Mouse (Mus musculus) ovary, adult 10 weeks (tissue): ENCODE measurements around the gene Cacna1f. TPM values are rescaled to one million over a fixed set of nuclear protein-coding genes. Genes with fewer than 3 reads are reported as not detected.

Experiments
- polyA plus RNA-seq: library from polyadenylated mRNA; stranded (reverse); fragments of 350-450 nt; fragmentation: Illumina TruSeq; extraction: RNeasy Lipid Tissue Mini Kit (QIAGEN cat#74804); gene quantifications from one replicate; pipeline ENCODE4 v1.2.3, GENCODE M21; 2014

Cacna1f gene
- not detected for polyA plus RNA-seq

DNA sequence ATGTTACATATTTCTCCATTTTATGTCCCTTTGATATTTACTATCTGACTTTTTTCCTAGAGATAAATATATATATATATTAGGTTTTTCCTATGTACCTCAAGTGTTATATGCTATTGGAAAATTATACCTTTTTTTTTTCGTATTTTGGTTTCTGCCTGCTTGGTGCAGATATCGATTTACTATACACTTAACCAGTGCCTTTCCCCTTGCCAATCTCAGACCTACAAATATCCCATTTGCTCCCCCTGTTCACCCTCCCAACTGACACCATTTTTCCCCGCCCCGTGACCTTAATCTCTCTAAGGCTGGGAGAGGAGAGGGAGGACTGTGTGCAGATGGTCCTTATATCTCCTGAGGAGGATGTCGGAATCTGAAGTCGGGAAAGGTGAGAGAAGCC, at the start of gene Cacna1f:
Gene Cacna1f (plus strand): TSS at position 301 of the 400 bp plus-strand sequence.

DNA sequence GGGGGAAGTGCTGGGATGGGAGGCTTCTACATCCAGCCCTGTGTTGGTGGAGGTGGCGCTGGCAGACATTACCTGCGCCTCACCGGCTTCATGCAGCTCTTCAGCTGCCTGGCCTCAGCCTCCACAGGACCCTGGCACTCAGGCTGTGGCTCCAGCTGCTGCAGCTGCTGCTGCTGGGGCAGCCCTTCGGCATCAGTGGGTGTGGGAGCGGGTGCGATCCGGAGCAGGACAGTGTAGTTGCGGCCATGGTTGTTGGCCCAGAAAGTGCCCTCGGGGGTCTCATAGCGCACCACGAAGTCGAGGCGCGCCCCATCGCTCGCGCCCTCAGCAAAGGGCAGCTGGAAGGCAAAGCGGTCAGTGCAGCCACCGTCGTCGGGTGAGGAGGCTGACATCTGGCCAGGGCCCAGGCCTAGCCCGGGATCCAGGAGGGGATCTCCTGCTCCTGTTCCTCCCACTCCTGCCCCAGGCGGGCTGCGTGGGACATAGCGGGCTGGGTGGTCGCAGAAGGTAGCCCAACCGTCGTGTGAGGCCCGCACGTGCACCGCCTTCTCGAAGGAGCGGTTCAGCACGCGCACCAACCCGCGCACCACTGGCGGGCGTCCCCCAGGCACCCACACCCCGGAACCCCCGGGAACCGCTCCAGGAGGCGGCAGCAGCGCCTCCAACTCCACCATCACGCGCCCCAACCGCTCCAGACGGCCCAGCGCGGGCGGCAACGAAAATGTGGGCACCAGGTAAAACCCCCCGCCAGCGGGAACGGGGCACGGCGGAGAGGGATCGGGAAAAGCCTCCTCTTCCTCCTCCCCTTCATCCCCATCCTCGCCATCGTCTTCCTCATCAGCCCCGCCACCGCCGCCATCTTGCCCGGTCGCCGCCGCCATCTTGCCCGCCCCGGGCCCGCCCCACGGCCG, 33.5 kb upstream of the Cacna1f start, which contains the start of gene Foxp3:
Gene Foxp3 (plus strand): TSS at position 469 of the 911 bp plus-strand sequence.

DNA sequence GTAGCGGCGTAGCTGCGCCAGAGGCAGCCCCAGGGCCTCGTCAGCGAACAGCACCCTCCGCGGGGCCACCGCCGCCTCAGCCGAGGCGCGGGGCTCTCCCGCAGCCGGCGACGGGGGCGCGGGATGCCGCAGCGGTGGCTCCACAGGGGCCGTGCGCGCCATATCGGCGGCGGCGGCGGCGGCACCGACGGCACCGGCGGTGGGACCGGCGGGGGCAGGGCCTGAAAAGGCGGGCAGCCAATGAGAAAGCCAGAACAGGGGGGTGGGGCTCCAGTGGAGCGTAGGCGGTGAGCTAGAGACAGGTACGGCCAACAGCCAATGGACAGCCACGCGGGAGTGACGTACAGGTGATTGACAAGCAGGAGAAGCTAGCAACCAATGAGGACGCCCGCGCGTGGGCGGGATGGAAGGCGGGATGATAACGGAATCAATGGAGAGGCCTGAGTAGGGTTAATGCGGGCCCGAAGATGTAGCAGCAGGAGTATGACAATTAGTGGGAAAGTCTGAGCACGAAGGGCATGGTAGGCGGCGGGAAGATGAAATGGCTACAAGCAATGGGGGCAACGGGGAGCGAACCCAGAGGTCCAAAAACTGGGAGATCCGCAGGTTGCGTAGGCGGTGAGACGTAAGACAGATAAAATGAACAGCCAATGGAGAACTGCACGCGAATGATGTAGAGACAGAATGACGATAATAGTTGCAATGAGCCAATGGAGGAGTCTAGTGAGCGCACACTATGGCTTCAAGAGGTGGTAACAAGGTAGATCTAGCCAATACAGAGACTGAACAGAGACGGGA, 32.6 kb upstream of the Cacna1f start, which contains the start of gene Ppp1r3f:
Gene Ppp1r3f (minus strand): TSS at position 197 of the 798 bp plus-strand sequence.

DNA sequence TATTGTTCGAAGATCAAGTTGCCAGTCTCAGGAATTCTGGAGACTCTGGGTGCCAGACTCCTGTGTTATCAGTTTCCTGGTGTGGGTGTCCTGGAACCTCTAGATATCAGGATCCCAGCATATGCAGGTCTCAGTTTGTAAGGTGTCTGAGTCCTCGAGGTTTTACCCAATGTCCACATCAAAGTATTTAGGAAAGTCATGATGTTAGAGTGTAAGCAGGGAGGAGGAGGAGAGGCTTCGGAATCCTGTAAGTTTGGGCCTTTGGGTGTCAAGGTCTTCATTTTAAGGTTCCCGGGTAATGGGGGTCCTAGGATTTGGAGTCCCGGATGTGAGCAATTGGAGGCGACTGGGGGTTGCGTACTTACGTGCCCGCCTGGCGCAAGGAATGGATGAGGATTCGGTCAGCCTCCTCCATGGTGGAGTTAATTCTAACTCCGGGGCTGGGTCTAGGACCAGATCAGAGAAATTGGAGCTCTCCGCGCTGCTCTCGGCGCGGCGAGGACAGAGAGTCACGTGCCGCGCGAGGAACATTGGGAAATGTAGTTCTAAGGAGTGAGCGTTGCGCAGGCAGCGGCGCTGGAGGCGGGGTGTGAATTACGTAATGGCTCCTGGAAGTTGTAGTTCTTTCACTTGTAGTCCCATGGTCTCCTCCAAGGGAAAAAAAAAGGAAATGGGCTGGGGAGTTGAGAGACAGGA, 1.9 kb upstream of the Cacna1f start, which contains the start of gene Ccdc22:
Gene Ccdc22 (minus strand): TSS at position 639 of the 696 bp plus-strand sequence.

DNA sequence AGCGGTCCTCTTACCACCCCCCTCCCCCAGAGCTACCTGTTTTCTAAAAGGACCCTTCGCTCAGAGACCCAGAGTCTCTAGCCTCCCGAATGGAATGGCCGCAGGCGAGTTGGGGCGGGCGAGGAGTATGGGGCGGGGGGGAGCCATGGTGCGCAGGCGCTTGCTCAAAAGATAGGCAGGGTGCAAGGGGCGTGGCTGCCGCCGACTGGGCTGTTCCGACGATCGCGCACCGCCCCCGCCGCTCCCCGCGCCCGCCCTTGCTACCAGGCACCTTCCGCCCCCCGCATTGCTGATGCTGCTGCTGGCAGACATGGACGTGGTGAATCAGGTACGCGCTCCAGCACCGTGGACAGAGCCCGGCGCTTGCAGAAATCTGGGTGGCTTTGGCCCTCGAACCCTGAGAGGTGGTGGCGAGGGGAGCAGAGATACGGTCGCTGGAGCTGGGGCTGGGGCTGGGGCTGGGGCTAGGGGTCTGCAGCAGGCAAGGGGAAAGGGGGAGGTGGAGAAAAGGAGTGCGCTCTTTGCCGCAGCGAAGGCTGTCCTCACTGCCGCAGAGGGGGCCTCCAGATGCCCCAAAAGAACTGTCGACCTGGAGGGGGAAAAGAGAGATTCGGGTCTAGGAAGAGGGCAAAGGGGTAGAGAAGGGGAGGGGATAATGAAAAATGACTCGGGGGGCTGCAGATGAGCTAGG, 31.7 kb downstream of the Cacna1f start, which contains the start of gene Syp:
Gene Syp (plus strand): TSS at position 71 of the 691 bp plus-strand sequence.

DNA sequence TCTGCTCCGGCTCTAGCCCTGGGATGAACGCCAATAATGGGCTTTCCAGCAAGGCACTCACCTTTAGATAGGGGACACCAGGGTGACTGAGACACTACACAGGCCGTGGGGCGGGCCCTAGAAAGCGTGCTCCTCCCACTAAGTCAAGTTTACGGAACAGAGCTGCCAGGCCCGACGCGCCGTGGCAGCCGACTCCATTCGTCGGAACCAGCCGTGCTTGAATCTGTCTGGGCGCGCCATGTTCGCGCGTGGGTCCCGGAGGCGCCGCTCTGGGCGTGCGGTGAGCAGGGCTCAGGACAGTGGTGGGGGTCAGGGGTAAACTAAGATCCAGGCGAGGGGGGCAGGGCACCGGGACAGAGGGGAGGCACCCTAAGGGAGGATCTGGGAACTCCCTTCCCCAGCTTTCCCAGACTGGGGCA, 50.3 kb downstream of the Cacna1f start, which contains the start of gene Prickle3:
Gene Prickle3 (plus strand): TSS at position 40 of the 419 bp plus-strand sequence.

DNA sequence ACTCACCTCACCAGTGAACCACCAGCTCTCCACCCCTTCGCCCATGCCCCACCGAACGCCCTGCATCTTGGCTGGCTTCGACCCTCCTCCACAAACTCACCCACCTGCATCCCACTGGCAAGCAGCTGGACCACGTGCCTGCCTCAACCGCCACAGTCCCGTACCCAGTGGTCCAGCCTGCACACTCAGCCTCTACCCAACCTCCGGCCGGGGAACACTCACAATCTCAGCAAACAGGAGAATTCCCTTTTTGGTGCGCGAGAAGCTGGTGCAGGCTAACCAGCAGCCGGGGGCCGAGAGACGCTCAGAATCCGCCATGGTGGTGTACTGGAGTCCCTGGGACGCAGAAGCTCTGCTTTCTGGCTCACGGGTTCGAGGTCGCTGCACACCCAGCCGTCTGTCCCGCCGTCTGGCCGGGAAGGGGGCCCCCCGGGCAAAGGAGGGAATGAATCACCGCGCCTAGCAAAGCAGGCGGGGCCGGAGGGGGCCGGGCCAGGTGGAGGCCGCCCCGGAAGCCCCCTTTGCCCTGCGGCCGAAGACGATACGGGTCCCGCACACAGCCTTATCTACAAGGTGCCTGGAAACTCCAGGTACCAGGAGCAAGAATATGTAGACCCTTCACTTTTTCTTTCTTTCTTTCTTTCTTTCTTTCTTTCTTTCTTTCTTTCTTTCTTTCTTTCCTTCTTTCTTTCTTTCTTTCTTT, 64.2 kb downstream of the Cacna1f start, which contains the start of gene Plp2:
Gene Plp2 (minus strand): TSS at position 470 of the 703 bp plus-strand sequence.

DNA sequence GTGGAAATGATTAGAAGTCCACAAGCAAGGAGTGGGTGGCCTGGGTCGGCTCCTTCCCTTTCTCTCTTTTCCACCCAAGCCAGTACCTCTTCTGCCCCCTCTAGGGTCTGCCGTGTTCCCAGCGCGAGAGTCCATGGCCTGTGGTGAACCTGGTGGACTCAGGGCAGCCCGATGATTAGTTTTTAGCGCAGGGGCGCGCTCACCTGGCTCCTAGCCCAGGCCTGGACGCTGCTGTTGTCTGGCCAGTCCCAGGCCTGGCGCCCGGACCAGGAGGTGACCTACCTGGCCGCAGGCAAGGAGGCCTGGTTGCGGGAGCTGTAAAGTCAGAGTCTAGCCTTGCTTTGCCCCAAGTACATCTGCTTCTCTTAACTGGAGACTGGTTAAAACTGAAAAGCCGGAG, 74.0 kb downstream of the Cacna1f start, which contains the start of gene Magix:
Gene Magix (minus strand): TSS at position 388 of the 400 bp plus-strand sequence.

Other genes with a start within 250 kb of the Cacna1f start
- gene Usp27x, start 231.3 kb upstream of the Cacna1f start, polyA plus RNA-seq = 10.9 TPM
- not detected for gene Foxp3, start 33.4 kb upstream of the Cacna1f start, polyA plus RNA-seq
- 0.94 TPM for gene Ppp1r3f, start 32.8 kb upstream of the Cacna1f start, polyA plus RNA-seq
- 1.4 TPM for gene Ccdc22, start 1.6 kb upstream of the Cacna1f start, polyA plus RNA-seq
- gene Syp, start 31.4 kb downstream of the Cacna1f start, polyA plus RNA-seq = 1.1 TPM
- 5.1 TPM for gene Prickle3, start 50.2 kb downstream of the Cacna1f start, polyA plus RNA-seq
- gene Plp2, start 64.3 kb downstream of the Cacna1f start, polyA plus RNA-seq = 62.5 TPM
- 0.43 TPM for gene Magix, start 74.2 kb downstream of the Cacna1f start, polyA plus RNA-seq
- 77.7 TPM for gene Gpkow, start 90.0 kb downstream of the Cacna1f start, polyA plus RNA-seq
- 4.6 TPM for gene Wdr45, start 107.2 kb downstream of the Cacna1f start, polyA plus RNA-seq
- not detected for gene Gm45208, start 115.2 kb downstream of the Cacna1f start, polyA plus RNA-seq
- gene Praf2, start 121.4 kb downstream of the Cacna1f start, polyA plus RNA-seq = 17.5 TPM
- 1.6 TPM for gene Ccdc120, start 143.8 kb downstream of the Cacna1f start, polyA plus RNA-seq
- gene Tfe3, start 155.5 kb downstream of the Cacna1f start, polyA plus RNA-seq = 9.8 TPM
- gene Gripap1, start 182.7 kb downstream of the Cacna1f start, polyA plus RNA-seq = 12.8 TPM
- gene Kcnd1, start 215.2 kb downstream of the Cacna1f start, polyA plus RNA-seq = 0.74 TPM
- gene Otud5, start 234.3 kb downstream of the Cacna1f start, polyA plus RNA-seq = 41.7 TPM